Mouse (Mus musculus) ES-E14 (cell line): ENCODE results near the gene Gm10273.
"Not testable (repeated sequence)": the region's sequence is repeated elsewhere in the genome, so short reads cannot be mapped to it uniquely, and the experiment has no call there.

Source experiments
- CHD2 ChIP-seq: IDR thresholded peaks from 2 replicates; pipeline ENCODE4 v1.6.1; 2014; ENCODE audit warnings: mild to moderate bottlenecking, low read depth, low read length, inconsistent platforms
- HCFC1 ChIP-seq: IDR thresholded peaks from 2 replicates; pipeline ENCODE4 v1.6.1; 2012; ENCODE audit warnings: low read length, inconsistent platforms, borderline replicate concordance; ENCODE audit not compliant: insufficient read depth
- MAFK ChIP-seq: IDR thresholded peaks from 2 replicates; pipeline ENCODE4 v1.6.1; 2014; ENCODE audit warnings: mild to moderate bottlenecking, low read depth, low read length, inconsistent platforms; ENCODE audit not compliant: insufficient read depth
- ZC3H11A ChIP-seq: IDR thresholded peaks from 2 replicates; pipeline ENCODE4 v1.6.1; 2012; ENCODE audit warnings: low read depth, mild to moderate bottlenecking, inconsistent platforms, low read length, borderline replicate concordance
- ZNF384 ChIP-seq: IDR thresholded peaks from 2 replicates; pipeline ENCODE4 v1.6.1; 2012; ENCODE audit warnings: low read depth, low read length, inconsistent platforms

DNA sequence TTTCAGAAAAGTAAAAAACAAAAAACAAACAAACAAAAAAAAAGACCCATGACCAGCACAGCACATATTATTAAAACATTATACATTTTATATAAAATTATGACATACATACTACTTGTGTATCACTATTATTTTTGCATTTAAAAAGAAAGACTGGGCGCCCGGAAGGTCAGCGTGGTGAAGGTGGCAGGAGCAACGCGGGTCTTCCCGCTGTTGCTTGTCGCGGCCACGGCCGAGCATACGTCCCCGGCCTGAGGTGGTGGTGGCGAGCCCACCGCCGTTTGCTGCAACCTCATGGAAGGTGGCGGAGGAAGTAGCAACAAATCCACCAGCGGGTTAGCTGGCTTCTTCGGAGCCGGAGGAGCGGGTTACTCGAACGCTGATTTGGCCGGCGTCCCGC, at the start of gene Gm10273:
- not testable (repeated sequence) for TF ChIP-seq ZC3H11A, HCFC1, MAFK, CHD2, ZNF384
